Mouse (Mus musculus): ENCODE results near the gene Fam168b. TPM values are rescaled to one million over a fixed set of nuclear protein-coding genes. Genes with fewer than 3 reads are reported as not detected.

The Fam168b gene
- polyA plus RNA-seq, 1 experiment from 2014 or later = 36.9 TPM

GRCm38 (mm10) chr1:34812407-34813247, 30.2 kb downstream of the Fam168b start:
- Histone ChIP-seq H3K27me3 (ENCODE audit: control insufficient read depth, insufficient read depth, low read length) (no peaks in the 10 kb centered on the region), H3K36me3 (ENCODE audit: control insufficient read depth, insufficient read depth, low read length) (peaks cover 93% of the 10 kb centered on the region), H3K9ac (ENCODE audit: low read length) (no peak overlapping the region), H3K27ac (replicated peaks in 1 of 2; ENCODE audit: control insufficient read depth in 1 of 2, insufficient read depth in 1 of 2, low read depth in 2 of 2, low read length in 2 of 2) (no peak overlapping the region), H3K4me1 (ENCODE audit: control insufficient read depth in 2 of 2, insufficient read depth in 2 of 2, low read length in 2 of 2) (no peaks in the 10 kb centered on the region), H3K4me3 (ENCODE audit: control insufficient read depth in 1 of 2, insufficient read depth in 1 of 2, low read depth in 1 of 2, low read length in 2 of 2) (no peak overlapping the region), H3K4me2 (ENCODE audit: low read length) (no peak overlapping the region), H3K9me3 (ENCODE audit: control insufficient read depth, low read length) (no peaks in the 10 kb centered on the region)
- ATAC-seq (ENCODE audit: insufficient number of reproducible peaks, insufficient read depth, low FRiP score, low read depth) = no peak
- 92% methylated on average over 13 of the region's 13 CpGs for WGBS

DNA sequence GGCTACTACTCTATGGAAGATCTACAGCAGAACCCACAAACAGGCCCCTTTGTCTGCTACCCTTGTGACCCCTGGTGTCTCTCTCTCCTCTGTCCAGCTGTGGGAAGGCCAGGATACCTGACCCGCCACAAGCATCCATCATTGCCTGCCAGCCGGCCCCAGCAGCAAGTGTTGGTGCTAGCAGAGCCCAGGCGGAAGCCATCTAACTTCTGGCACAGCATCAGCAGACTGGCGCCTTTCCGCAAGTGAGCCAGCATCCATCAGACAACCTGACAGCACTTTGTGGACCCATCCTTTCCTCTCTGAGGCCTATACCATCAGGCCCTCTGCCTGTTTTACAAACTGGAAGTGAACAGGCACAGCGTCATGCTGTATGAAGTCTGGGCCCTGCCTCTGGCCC, 31.3 kb downstream of the Fam168b start:
- Histone ChIP-seq H3K9ac (ENCODE audit: low read length) (no peak overlapping the region), H3K27me3 (ENCODE audit: control insufficient read depth, insufficient read depth, low read length) (no peaks in the 10 kb centered on the region), H3K9me3 (ENCODE audit: control insufficient read depth, low read length) (no peaks in the 10 kb centered on the region), H3K36me3 (ENCODE audit: control insufficient read depth, insufficient read depth, low read length) (peaks cover 82% of the 10 kb centered on the region), H3K27ac (replicated peaks in 1 of 2; ENCODE audit: control insufficient read depth in 1 of 2, insufficient read depth in 1 of 2, low read depth in 2 of 2, low read length in 2 of 2) (no peak overlapping the region), H3K4me3 (ENCODE audit: control insufficient read depth in 1 of 2, insufficient read depth in 1 of 2, low read depth in 1 of 2, low read length in 2 of 2) (no peak overlapping the region), H3K4me1 (ENCODE audit: control insufficient read depth in 2 of 2, insufficient read depth in 2 of 2, low read length in 2 of 2) (peaks cover 5% of the 10 kb centered on the region in 2 experiments), H3K4me2 (ENCODE audit: low read length) (no peak overlapping the region)
- ATAC-seq (ENCODE audit: insufficient number of reproducible peaks, insufficient read depth, low FRiP score, low read depth) = no peak
- 72% methylated on average over 6 of the region's 6 CpGs for WGBS

DNA sequence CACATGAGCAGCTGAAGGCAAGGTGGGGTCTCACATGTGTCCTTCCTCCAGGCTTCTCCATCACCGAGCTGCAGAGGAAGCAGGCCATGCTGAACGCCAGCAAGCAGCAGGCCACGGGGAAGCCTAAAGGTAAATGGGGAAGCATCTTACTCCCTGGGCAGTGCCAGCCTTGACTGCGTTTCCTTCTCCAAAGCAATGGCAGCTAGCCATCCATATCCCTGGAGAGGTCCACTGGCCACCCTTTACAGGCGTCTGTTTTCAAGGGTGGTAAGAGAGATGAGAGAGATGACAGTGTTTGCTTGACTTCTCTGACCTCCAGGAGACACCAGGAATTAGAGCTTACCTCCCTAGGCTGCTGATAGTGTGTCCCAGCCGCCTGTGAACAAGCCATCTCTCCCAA, 31.8 kb downstream of the Fam168b start:
- peaks cover 5% of the 10 kb centered on the region in 2 experiments for H3K4me1 ChIP-seq (ENCODE audit: control insufficient read depth in 2 of 2, insufficient read depth in 2 of 2, low read length in 2 of 2)
- H3K4me2 ChIP-seq (ENCODE audit: low read length) = no peak overlapping the region
- peaks cover 77% of the 10 kb centered on the region for H3K36me3 ChIP-seq (ENCODE audit: control insufficient read depth, insufficient read depth, low read length)
- 77% methylated on average over 6 of the region's 6 CpGs for WGBS
- H3K27ac ChIP-seq (replicated peaks in 1 of 2; ENCODE audit: control insufficient read depth in 1 of 2, insufficient read depth in 1 of 2, low read depth in 2 of 2, low read length in 2 of 2) = no peak overlapping the region
- no peak overlapping the region for H3K4me3 ChIP-seq (ENCODE audit: control insufficient read depth in 1 of 2, insufficient read depth in 1 of 2, low read depth in 1 of 2, low read length in 2 of 2)
- no peak for ATAC-seq (ENCODE audit: insufficient number of reproducible peaks, insufficient read depth, low FRiP score, low read depth)
- H3K27me3 ChIP-seq (ENCODE audit: control insufficient read depth, insufficient read depth, low read length) = no peaks in the 10 kb centered on the region
- no peaks in the 10 kb centered on the region for H3K9me3 ChIP-seq (ENCODE audit: control insufficient read depth, low read length)
- H3K9ac ChIP-seq (ENCODE audit: low read length) = no peak overlapping the region

- WGBS = 86% methylated on average over 11 of the region's 11 CpGs
- no peak overlapping the region for H3K4me3 ChIP-seq (ENCODE audit: control insufficient read depth in 1 of 2, insufficient read depth in 1 of 2, low read depth in 1 of 2, low read length in 2 of 2)
- no peaks in the 10 kb centered on the region for H3K27me3 ChIP-seq (ENCODE audit: control insufficient read depth, insufficient read depth, low read length)
- ATAC-seq (ENCODE audit: insufficient number of reproducible peaks, insufficient read depth, low FRiP score, low read depth) = no peak
- H3K4me1 ChIP-seq (ENCODE audit: control insufficient read depth in 2 of 2, insufficient read depth in 2 of 2, low read length in 2 of 2) = peaks cover 5% of the 10 kb centered on the region in 2 experiments
- no peak overlapping the region for H3K9ac ChIP-seq (ENCODE audit: low read length)
- no peak overlapping the region for H3K27ac ChIP-seq (replicated peaks in 1 of 2; ENCODE audit: control insufficient read depth in 1 of 2, insufficient read depth in 1 of 2, low read depth in 2 of 2, low read length in 2 of 2)
- H3K9me3 ChIP-seq (ENCODE audit: control insufficient read depth, low read length) = no peaks in the 10 kb centered on the region
- peaks cover 69% of the 10 kb centered on the region for H3K36me3 ChIP-seq (ENCODE audit: control insufficient read depth, insufficient read depth, low read length)
- no peak overlapping the region for H3K4me2 ChIP-seq (ENCODE audit: low read length)
Observed at GRCm38 (mm10) chr1:34810293-34810692, 32.6 kb downstream of the Fam168b start.

- H3K4me2 ChIP-seq (ENCODE audit: low read length) = no peak overlapping the region
- H3K9ac ChIP-seq (ENCODE audit: low read length) = no peak overlapping the region
- no peak for ATAC-seq (ENCODE audit: insufficient number of reproducible peaks, insufficient read depth, low FRiP score, low read depth)
- no peak overlapping the region for H3K27ac ChIP-seq (replicated peaks in 1 of 2; ENCODE audit: control insufficient read depth in 1 of 2, insufficient read depth in 1 of 2, low read depth in 2 of 2, low read length in 2 of 2)
- H3K4me1 ChIP-seq (ENCODE audit: control insufficient read depth in 2 of 2, insufficient read depth in 2 of 2, low read length in 2 of 2) = peaks cover 5% of the 10 kb centered on the region in 2 experiments
- WGBS = 90% methylated on average over 8 of the region's 8 CpGs
- H3K27me3 ChIP-seq (ENCODE audit: control insufficient read depth, insufficient read depth, low read length) = no peaks in the 10 kb centered on the region
- no peaks in the 10 kb centered on the region for H3K9me3 ChIP-seq (ENCODE audit: control insufficient read depth, low read length)
- H3K36me3 ChIP-seq (ENCODE audit: control insufficient read depth, insufficient read depth, low read length) = peaks cover 51% of the 10 kb centered on the region
- no peak overlapping the region for H3K4me3 ChIP-seq (ENCODE audit: control insufficient read depth in 1 of 2, insufficient read depth in 1 of 2, low read depth in 1 of 2, low read length in 2 of 2)
Observed at GRCm38 (mm10) chr1:34808445-34808844, 34.4 kb downstream of the Fam168b start.

DNA sequence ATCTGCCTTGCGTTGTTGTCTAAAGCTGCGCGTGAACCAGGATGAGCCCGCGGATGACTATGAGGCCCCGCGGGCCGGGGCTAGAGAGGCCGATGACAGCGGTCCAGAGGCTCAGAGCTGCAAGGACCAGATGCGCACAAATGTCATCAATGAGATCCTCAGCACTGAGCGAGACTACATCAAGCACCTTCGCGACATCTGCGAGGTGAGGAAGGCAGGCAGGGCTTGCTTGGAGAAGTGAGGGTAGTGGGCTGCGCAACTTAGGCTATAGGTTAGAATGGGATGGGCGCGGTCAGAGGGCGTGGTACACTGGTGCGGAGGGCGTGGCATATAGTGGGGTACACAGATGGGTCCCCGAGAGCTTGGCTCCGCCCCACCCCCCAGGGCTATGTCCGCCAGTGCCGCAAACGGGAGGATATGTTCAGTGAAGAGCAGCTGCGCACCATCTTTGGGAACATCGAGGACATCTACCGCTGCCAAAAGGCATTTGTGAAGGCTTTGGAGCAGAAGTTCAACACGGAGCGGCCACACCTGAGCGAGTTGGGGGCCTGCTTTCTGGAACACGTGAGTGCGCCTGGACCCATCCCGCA, 36.8 kb downstream of the Fam168b start:
- ATAC-seq (ENCODE audit: insufficient number of reproducible peaks, insufficient read depth, low FRiP score, low read depth) = no peak
- H3K4me1 ChIP-seq (ENCODE audit: control insufficient read depth in 2 of 2, insufficient read depth in 2 of 2, low read length in 2 of 2) = peaks cover 13 to 16% of the 10 kb centered on the region in 2 experiments
- H3K4me2 ChIP-seq (ENCODE audit: low read length) = no peak overlapping the region
- H3K9me3 ChIP-seq (ENCODE audit: control insufficient read depth, low read length) = no peaks in the 10 kb centered on the region
- peaks cover 27% of the 10 kb centered on the region for H3K36me3 ChIP-seq (ENCODE audit: control insufficient read depth, insufficient read depth, low read length)
- H3K27ac ChIP-seq (replicated peaks in 1 of 2; ENCODE audit: control insufficient read depth in 1 of 2, insufficient read depth in 1 of 2, low read depth in 2 of 2, low read length in 2 of 2) = no peak overlapping the region
- no peak overlapping the region for H3K9ac ChIP-seq (ENCODE audit: low read length)
- H3K27me3 ChIP-seq (ENCODE audit: control insufficient read depth, insufficient read depth, low read length) = no peaks in the 10 kb centered on the region
- H3K4me3 ChIP-seq (ENCODE audit: control insufficient read depth in 1 of 2, insufficient read depth in 1 of 2, low read depth in 1 of 2, low read length in 2 of 2) = no peak overlapping the region
- 18% methylated on average over 35 of the region's 35 CpGs for WGBS

DNA sequence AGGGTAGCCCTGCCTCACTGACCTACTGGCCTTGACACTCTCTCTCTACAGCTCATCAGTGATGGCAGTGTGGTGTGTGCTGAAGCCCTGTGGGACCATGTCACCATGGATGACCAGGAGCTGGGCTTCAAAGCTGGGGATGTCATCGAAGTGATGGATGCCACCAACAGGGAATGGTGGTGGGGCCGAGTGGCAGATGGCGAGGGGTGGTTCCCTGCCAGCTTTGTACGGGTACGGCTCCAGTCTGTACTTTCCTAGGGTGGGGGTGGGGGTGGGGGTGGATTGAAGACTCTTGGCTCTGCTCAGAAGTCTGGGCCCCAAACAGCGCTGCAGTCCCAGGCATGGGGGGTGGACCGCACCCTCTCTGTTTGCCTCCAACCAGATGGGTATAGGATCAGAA, 38.0 kb downstream of the Fam168b start:
- H3K4me3 ChIP-seq (ENCODE audit: control insufficient read depth in 1 of 2, insufficient read depth in 1 of 2, low read depth in 1 of 2, low read length in 2 of 2) = no peak overlapping the region
- H3K36me3 ChIP-seq (ENCODE audit: control insufficient read depth, insufficient read depth, low read length) = peaks cover 15% of the 10 kb centered on the region
- no peak overlapping the region for H3K27ac ChIP-seq (replicated peaks in 1 of 2; ENCODE audit: control insufficient read depth in 1 of 2, insufficient read depth in 1 of 2, low read depth in 2 of 2, low read length in 2 of 2)
- no peak overlapping the region for H3K9ac ChIP-seq (ENCODE audit: low read length)
- no peaks in the 10 kb centered on the region for H3K27me3 ChIP-seq (ENCODE audit: control insufficient read depth, insufficient read depth, low read length)
- ATAC-seq (ENCODE audit: insufficient number of reproducible peaks, insufficient read depth, low FRiP score, low read depth) = no peak
- peaks cover 13 to 18% of the 10 kb centered on the region in 2 experiments for H3K4me1 ChIP-seq (ENCODE audit: control insufficient read depth in 2 of 2, insufficient read depth in 2 of 2, low read length in 2 of 2)
- H3K4me2 ChIP-seq (ENCODE audit: low read length) = no peak overlapping the region
- 92% methylated on average over 7 of the region's 7 CpGs for WGBS
- H3K9me3 ChIP-seq (ENCODE audit: control insufficient read depth, low read length) = no peaks in the 10 kb centered on the region

All from heart, embryonic 14.5 days (tissue).